Mouse (Mus musculus): ENCODE measurements around the gene Pofut2.
A peak's percentile ranks its signal among the peaks of the same experiment; 100 is the strongest.

Pofut2 gene

GRCm38 (mm10) chr10:77258704-77259621 is at the start of gene Pofut2:
Gene Pofut2 (plus strand): TSS chr10:77259218.
- DNase-seq (ENCODE audit: low read depth, low spot score) = peak; percentile 99

- DNase-seq (ENCODE audit: low read depth, low spot score) = no peak
Measured at GRCm38 (mm10) chr10:77209261-77209660, 49.8 kb upstream of the Pofut2 start.

GRCm38 (mm10) chr10:77210666-77211065 is 48.4 kb upstream of the Pofut2 start:
- no peak for DNase-seq (ENCODE audit: low read depth, low spot score)

- DNase-seq (ENCODE audit: low read depth, low spot score) = peak; percentile 85
Measured at GRCm38 (mm10) chr10:77211116-77211570, 47.9 kb upstream of the Pofut2 start.

- no peak for DNase-seq (ENCODE audit: low read depth, low spot score)
Measured at GRCm38 (mm10) chr10:77212354-77213120, 46.5 kb upstream of the Pofut2 start.

GRCm38 (mm10) chr10:77213483-77213882 is 45.5 kb upstream of the Pofut2 start:
- DNase-seq (ENCODE audit: low read depth, low spot score) = no peak

- DNase-seq (ENCODE audit: low read depth, low spot score) = no peak
Measured at GRCm38 (mm10) chr10:77214586-77214985, 44.4 kb upstream of the Pofut2 start.

GRCm38 (mm10) chr10:77215641-77216040 is 43.4 kb upstream of the Pofut2 start:
- DNase-seq (ENCODE audit: low read depth, low spot score) = no peak

GRCm38 (mm10) chr10:77216313-77216712 is 42.7 kb upstream of the Pofut2 start:
- DNase-seq (ENCODE audit: low read depth, low spot score) = no peak

- no peak for DNase-seq (ENCODE audit: low read depth, low spot score)
Measured at GRCm38 (mm10) chr10:77217155-77217731, 41.8 kb upstream of the Pofut2 start.

- DNase-seq (ENCODE audit: low read depth, low spot score) = no peak
Measured at GRCm38 (mm10) chr10:77218059-77218458, 41.0 kb upstream of the Pofut2 start.

GRCm38 (mm10) chr10:77219411-77220025 is 39.5 kb upstream of the Pofut2 start:
- DNase-seq (ENCODE audit: low read depth, low spot score) = no peak

- DNase-seq (ENCODE audit: low read depth, low spot score) = no peak
Measured at GRCm38 (mm10) chr10:77221108-77221507, 37.9 kb upstream of the Pofut2 start.

- no peak for DNase-seq (ENCODE audit: low read depth, low spot score)
Measured at GRCm38 (mm10) chr10:77222963-77223552, 36.0 kb upstream of the Pofut2 start.

GRCm38 (mm10) chr10:77224390-77224789 is 34.6 kb upstream of the Pofut2 start:
- no peak for DNase-seq (ENCODE audit: low read depth, low spot score)

GRCm38 (mm10) chr10:77225414-77225813 is 33.6 kb upstream of the Pofut2 start:
- DNase-seq (ENCODE audit: low read depth, low spot score) = peak; percentile 67

- DNase-seq (ENCODE audit: low read depth, low spot score) = no peak
Measured at GRCm38 (mm10) chr10:77225995-77226688, 32.9 kb upstream of the Pofut2 start.

GRCm38 (mm10) chr10:77226691-77227367 is 32.2 kb upstream of the Pofut2 start:
- no peak for DNase-seq (ENCODE audit: low read depth, low spot score)

GRCm38 (mm10) chr10:77227368-77227723 is 31.7 kb upstream of the Pofut2 start:
- DNase-seq (ENCODE audit: low read depth, low spot score) = no peak
